Mouse (Mus musculus) cerebellum, postnatal 36 days (tissue): ENCODE data around the gene Fam184b.

Experiments
- DNase-seq, 2 experiments: peaks; one replicate each; pipeline ENCODE4 v3.0.0; 2021 to 2022; ENCODE audit warnings: mixed read lengths in 2 of 2

Gene Fam184b

GRCm38 (mm10) chr5:45595363-45596039 is 43.9 kb downstream of the Fam184b start:
- no peak for DNase-seq

DNA sequence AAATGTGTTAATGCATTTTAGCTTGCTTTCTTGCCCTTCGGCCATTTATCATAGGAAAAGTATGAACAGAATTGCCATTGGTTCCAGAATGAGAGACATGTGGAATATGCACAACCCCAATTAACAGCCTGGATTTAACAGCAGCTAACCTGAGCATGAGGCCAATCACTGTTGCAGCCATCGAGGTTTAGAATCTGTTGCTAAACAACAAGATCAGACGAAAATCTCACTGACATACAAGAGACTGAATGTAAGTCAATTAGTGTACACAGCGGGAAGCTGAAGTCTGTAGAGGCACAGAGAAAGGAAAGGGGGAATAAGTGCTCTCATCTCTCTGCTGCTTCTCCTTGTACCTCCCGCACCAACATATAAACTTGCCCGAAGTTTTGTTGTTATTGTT is 46.1 kb downstream of the Fam184b start:
- DNase-seq = no peak

- no peak for DNase-seq
Measured at GRCm38 (mm10) chr5:45590094-45590493, 49.3 kb downstream of the Fam184b start.

DNA sequence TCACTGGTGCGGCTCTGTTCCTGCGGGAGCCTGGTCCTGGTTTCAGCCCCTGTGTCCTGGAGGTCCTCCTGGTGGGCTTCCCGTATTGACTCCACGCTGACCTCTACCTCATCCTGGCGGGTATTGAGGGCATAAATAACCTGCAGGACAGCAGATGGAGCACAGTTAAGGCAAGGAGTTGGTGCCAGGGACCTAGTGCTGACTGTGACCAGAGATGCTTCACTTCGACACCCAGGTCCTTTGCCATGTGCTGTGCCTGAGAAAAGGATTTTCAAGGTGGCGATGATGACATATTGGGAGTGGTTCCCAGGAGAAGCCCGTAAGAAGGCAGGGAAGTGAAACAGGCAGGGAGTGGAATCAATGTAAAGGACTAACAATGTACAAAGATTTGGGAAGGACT is 54.8 kb downstream of the Fam184b start:
- DNase-seq = peak; percentile 10 to 18

GRCm38 (mm10) chr5:45580279-45580678 is 59.1 kb downstream of the Fam184b start:
- no peak for DNase-seq

GRCm38 (mm10) chr5:45577376-45577775 is 62.0 kb downstream of the Fam184b start:
- DNase-seq = no peak

- DNase-seq = no peak
Measured at GRCm38 (mm10) chr5:45576716-45577115, 62.7 kb downstream of the Fam184b start.

GRCm38 (mm10) chr5:45572816-45573215 is 66.6 kb downstream of the Fam184b start:
- no peak for DNase-seq

GRCm38 (mm10) chr5:45565829-45566228 is 73.6 kb downstream of the Fam184b start:
- no peak for DNase-seq

GRCm38 (mm10) chr5:45564054-45564453 is 75.4 kb downstream of the Fam184b start:
- no peak for DNase-seq

DNA sequence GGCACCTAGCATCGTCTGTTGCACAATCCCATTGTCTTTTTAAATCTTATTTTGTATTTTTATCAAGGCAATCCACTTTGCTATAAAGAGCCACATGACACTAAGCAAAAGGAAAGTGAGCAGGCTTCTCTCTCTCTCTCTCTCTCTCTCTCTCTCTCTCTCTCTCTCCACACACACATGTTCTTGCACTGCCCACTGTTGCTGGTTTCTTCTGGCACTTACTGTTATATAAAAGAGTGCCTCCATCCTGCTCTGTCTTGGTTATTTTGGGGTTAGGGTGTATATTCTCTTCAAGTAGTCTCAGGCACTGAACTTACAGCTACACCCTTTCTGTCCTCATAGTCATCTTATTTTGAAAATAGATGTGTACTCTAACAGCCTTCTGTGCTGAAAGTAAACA is 89.8 kb downstream of the Fam184b start:
- DNase-seq = no peak

- DNase-seq = peak; percentile 62 to 63
Measured at GRCm38 (mm10) chr5:45543374-45543773, 96.0 kb downstream of the Fam184b start.

GRCm38 (mm10) chr5:45539502-45539901 is 99.9 kb downstream of the Fam184b start:
- no peak for DNase-seq

- DNase-seq = no peak
Measured at GRCm38 (mm10) chr5:45535177-45535576, 104.2 kb downstream of the Fam184b start.

DNA sequence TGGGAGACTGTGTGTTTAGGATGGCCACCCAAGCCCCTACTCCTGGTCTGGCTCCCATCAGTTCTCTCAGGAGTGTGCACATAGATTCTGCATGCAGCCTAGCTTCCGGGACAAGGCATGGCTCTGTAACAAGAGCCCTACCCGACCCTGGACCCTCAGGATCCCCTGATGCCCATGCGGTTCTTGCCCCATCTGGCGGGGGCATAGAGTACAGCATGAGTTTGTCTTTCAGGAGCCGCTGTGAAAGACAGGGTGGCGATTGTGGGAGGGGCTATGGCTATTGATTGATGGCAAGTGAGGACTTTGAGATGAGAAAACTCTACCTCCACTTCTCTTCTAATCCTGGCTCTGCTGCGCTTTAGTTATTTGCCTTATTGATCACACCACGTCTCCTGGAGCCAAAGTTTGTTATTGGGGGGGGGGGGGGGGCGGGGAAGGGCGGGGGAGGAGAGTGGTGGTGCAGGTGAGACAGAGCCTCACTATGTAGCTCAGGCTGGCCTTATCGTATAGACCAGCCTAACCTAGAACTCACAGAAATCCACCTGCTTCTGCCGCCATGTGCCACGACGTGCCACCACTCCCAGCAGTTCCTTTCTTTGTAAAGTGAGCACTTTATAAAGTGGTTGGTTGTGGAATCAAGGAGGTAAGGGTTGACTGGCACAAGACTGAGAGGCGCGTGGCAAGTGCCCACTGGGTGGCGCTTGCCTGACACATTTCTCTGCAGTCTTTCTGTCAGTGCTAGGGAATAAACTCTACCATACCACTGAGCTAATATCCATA is 104.9 kb downstream of the Fam184b start:
- peak; percentile 71 to 72 for DNase-seq

DNA sequence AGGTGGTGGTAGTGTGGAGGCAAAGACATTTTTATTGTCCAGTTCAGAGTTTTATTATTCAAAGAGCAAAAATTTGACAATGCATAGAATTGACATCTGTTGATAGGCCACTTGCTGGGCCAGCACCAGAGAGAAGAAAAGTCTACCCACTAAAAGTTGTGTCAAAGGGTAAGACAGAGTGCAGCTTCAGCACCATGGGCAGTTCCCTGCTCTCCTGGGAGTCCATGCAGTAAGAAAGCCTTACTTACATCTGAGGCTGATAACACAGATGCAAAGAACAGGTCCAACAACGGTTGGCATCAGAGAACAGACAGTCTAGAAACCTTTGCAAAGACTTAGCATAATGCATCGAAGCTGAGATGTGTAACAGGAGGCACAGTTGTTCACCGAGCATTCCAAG is 109.7 kb downstream of the Fam184b start:
- no peak for DNase-seq

DNA sequence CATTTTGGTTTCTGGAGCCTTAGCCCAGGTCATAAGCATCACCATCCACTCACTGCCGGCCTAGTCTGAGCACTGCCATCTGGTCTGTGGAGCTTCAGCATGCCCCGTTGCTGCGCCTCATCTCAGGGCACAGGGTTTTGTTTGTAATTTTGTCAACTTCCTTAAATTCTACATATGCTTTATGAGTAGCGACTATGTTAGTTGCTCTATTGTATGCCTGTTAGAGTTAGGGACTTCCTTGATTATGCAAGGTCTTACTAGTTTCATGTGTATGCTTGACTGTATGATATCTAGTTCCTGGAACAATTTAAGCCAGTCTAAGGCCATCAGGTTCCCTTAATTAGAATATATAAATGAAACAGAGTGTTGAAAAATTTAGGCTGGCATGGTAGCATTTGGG is 113.1 kb downstream of the Fam184b start:
- DNase-seq = no peak

DNA sequence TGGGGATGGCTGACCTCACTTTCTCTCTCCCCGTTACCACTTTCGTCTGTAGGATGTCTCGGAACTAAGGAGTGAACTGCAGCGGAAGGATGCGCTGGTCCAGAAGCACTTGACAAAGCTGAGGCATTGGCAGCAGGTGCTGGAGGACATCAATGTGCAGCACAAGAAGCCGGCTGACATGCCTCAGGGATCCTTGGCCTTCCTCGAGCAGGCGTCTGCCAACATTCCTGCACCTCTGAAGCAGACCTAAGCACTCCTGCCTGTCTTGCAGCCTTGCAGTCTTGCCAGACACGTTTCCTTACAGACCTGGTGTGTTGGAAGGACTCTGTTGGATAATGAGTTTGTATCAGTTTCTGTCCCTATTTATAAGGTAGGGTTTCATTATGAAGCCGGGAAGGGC is 114.3 kb downstream of the Fam184b start:
- DNase-seq = no peak

- no peak for DNase-seq
Measured at GRCm38 (mm10) chr5:45521601-45522000, 117.8 kb downstream of the Fam184b start.

- DNase-seq = no peak
Measured at GRCm38 (mm10) chr5:45520809-45521110, 118.7 kb downstream of the Fam184b start.

- peak; percentile 95 to 96 for DNase-seq
Measured at GRCm38 (mm10) chr5:45519960-45520808, 119.2 kb downstream of the Fam184b start, which contains the start of gene Med28. Gene Med28, plus strand, starts transcription at chr5:45520229.

GRCm38 (mm10) chr5:45515151-45515743 is 124.2 kb downstream of the Fam184b start:
- DNase-seq = no peak

- DNase-seq = no peak
Measured at GRCm38 (mm10) chr5:45514599-45514998, 124.8 kb downstream of the Fam184b start.
